Mouse (Mus musculus) neural tube, embryonic 11.5 days (tissue): ENCODE results near the gene Trim37. TPM values are rescaled to one million over a fixed set of nuclear protein-coding genes. Genes with fewer than 3 reads are reported as not detected.

Experiments used
- ATAC-seq: fragments of 200-750 bp; cut with Nextera tagmentation; 2 replicates; pipeline ENCODE4 v1.8.0; 2017; ENCODE audit warnings: moderate number of reproducible peaks, mild to moderate bottlenecking, moderate TSS enrichment, moderate library complexity; ENCODE audit not compliant: insufficient read depth, low FRiP score, low TSS enrichment
- DNase-seq: peaks from one replicate; pipeline ENCODE4 v3.0.0-alpha.2; 2015; ENCODE audit warnings: low spot score
- H3K27ac ChIP-seq: fragments of 300-500 bp; sonication (generic); 2 replicates; pipeline ENCODE4 v1.5.1; 2014; ENCODE audit warnings: low read depth, mild to moderate bottlenecking, low read length
- H3K27me3 ChIP-seq: fragments of 300-500 bp; sonication (generic); 2 replicates; pipeline ENCODE4 v1.6.1; 2014; ENCODE audit warnings: mild to moderate bottlenecking, low read length, mixed read lengths; ENCODE audit not compliant: control insufficient read depth, insufficient read depth
- H3K36me3 ChIP-seq: fragments of 300-500 bp; sonication (generic); 2 replicates; pipeline ENCODE4 v1.6.1; 2014; ENCODE audit warnings: mild to moderate bottlenecking, low read length, moderate library complexity, mixed read lengths; ENCODE audit not compliant: control insufficient read depth, insufficient read depth
- H3K4me1 ChIP-seq: fragments of 300-500 bp; sonication (generic); 2 replicates; pipeline ENCODE4 v1.6.1; 2014; ENCODE audit warnings: low read length, mixed read lengths; ENCODE audit not compliant: control insufficient read depth, insufficient read depth
- H3K4me2 ChIP-seq: fragments of 300-500 bp; sonication (generic); 2 replicates; pipeline ENCODE4 v1.6.1; 2014; ENCODE audit warnings: low read depth, mild to moderate bottlenecking, moderate library complexity
- H3K4me3 ChIP-seq: fragments of 300-500 bp; sonication (generic); 2 replicates; pipeline ENCODE4 v1.5.1; 2014; ENCODE audit warnings: low read depth, low read length
- H3K9ac ChIP-seq: fragments of 300-500 bp; sonication (generic); 2 replicates; pipeline ENCODE4 v1.6.1; 2014; ENCODE audit warnings: mild to moderate bottlenecking, low read length
- H3K9me3 ChIP-seq: fragments of 300-500 bp; sonication (generic); 2 replicates; pipeline ENCODE4 v1.6.1; 2016; ENCODE audit warnings: low read length; ENCODE audit not compliant: control insufficient read depth
- WGBS: fragments of 180-500 bp; shearing (Covaris S2); extraction: QIAGEN DNeasy Blood & Tissue Kit; methylation state at CpG from one replicate; pipeline ENCODE4 v1.1.7; 2014; 5-methylcytosine and 5-hydroxymethylcytosine counted together
- polyA plus RNA-seq: library from polyadenylated mRNA; unstranded; fragments of >200 nt; fragmentation: Nextera tagmentation; extraction: Ambion mirVana; gene quantifications from 2 replicates; pipeline ENCODE4 v1.2.1, GENCODE M21; 2014

Gene Trim37
- polyA plus RNA-seq, 1 experiment from 2014 or later, result 80.3 TPM

- ATAC-seq (no peak), DNase-seq (no peak)
- peaks cover 14% of the 10 kb centered on the region for H3K36me3 ChIP-seq
- no peaks in the 10 kb centered on the region for H3K27me3 ChIP-seq
- H3K4me3 ChIP-seq, result no peak overlapping the region
- no peak overlapping the region for H3K27ac ChIP-seq
- no peaks in the 10 kb centered on the region for H3K9me3 ChIP-seq
- H3K9ac ChIP-seq, result no peak overlapping the region
- H3K4me1 ChIP-seq, result no peaks in the 10 kb centered on the region
- no peak overlapping the region for H3K4me2 ChIP-seq
Observed at GRCm38 (mm10) chr11:87163751-87164150, 36.9 kb downstream of the Trim37 start.

- Histone ChIP-seq H3K9ac (no peak overlapping the region), H3K27me3 (no peaks in the 10 kb centered on the region), H3K9me3 (no peaks in the 10 kb centered on the region), H3K4me2 (no peak overlapping the region), H3K36me3 (peaks cover 5% of the 10 kb centered on the region), H3K4me1 (no peaks in the 10 kb centered on the region), H3K4me3 (no peak overlapping the region), H3K27ac (no peak overlapping the region)
- ATAC-seq (no peak), DNase-seq (no peak)
- WGBS, result 91% methylated on average over 5 of the region's 5 CpGs
Observed at GRCm38 (mm10) chr11:87173625-87174024, 46.7 kb downstream of the Trim37 start.

- Histone ChIP-seq H3K4me1 (no peaks in the 10 kb centered on the region), H3K9me3 (no peaks in the 10 kb centered on the region), H3K27me3 (no peaks in the 10 kb centered on the region), H3K36me3 (peaks cover 2% of the 10 kb centered on the region; the same call in 1 of the 2 replicates), H3K27ac (no peak overlapping the region), H3K9ac (no peak overlapping the region), H3K4me3 (no peak overlapping the region), H3K4me2 (no peak overlapping the region)
- WGBS, result 96% methylated on average over 4 of the region's 4 CpGs
- ATAC-seq, result no peak
- DNase-seq, result no peak
Observed at GRCm38 (mm10) chr11:87175031-87175430, 48.2 kb downstream of the Trim37 start.

- no peak overlapping the region for H3K4me3 ChIP-seq
- no peaks in the 10 kb centered on the region for H3K36me3 ChIP-seq
- H3K27me3 ChIP-seq, result no peaks in the 10 kb centered on the region
- H3K4me1 ChIP-seq, result no peaks in the 10 kb centered on the region
- no peak overlapping the region for H3K9ac ChIP-seq
- H3K27ac ChIP-seq, result no peak overlapping the region
- WGBS, result 89% methylated on average over 5 of the region's 5 CpGs
- no peak for ATAC-seq
- no peaks in the 10 kb centered on the region for H3K9me3 ChIP-seq
- no peak overlapping the region for H3K4me2 ChIP-seq
- no peak for DNase-seq
Observed at GRCm38 (mm10) chr11:87212313-87212712, 85.4 kb downstream of the Trim37 start.

- Histone ChIP-seq H3K27ac (no peak overlapping the region), H3K27me3 (no peaks in the 10 kb centered on the region), H3K4me1 (no peaks in the 10 kb centered on the region), H3K9ac (no peak overlapping the region), H3K4me2 (no peak overlapping the region), H3K9me3 (no peaks in the 10 kb centered on the region), H3K4me3 (no peak overlapping the region), H3K36me3 (no peaks in the 10 kb centered on the region)
- no peak for ATAC-seq
- no peak for DNase-seq
- 90% methylated on average over 3 of the region's 3 CpGs for WGBS
Observed at GRCm38 (mm10) chr11:87222686-87223085, 95.8 kb downstream of the Trim37 start.

- WGBS, result 87% methylated on average over 5 of the region's 5 CpGs
- no peak for ATAC-seq
Observed at GRCm38 (mm10) chr11:87227056-87227455, 100.2 kb downstream of the Trim37 start.

GRCm38 (mm10) chr11:87233377-87233776, 106.5 kb downstream of the Trim37 start:
- 90% methylated on average over 5 of the region's 5 CpGs for WGBS
- H3K4me1 ChIP-seq, result no peaks in the 10 kb centered on the region
- H3K4me2 ChIP-seq, result no peak overlapping the region
- H3K9me3 ChIP-seq, result no peaks in the 10 kb centered on the region
- no peak overlapping the region for H3K9ac ChIP-seq
- H3K27me3 ChIP-seq, result no peaks in the 10 kb centered on the region
- no peak for DNase-seq
- no peak overlapping the region for H3K4me3 ChIP-seq
- H3K27ac ChIP-seq, result no peak overlapping the region
- ATAC-seq, result no peak
- H3K36me3 ChIP-seq, result no peaks in the 10 kb centered on the region

More at GRCm38 (mm10) chr11:87227056-87227455, 100.2 kb downstream of the Trim37 start:
- Histone ChIP-seq H3K9me3 (no peaks in the 10 kb centered on the region), H3K27ac (no peak overlapping the region), H3K36me3 (no peaks in the 10 kb centered on the region), H3K4me1 (no peaks in the 10 kb centered on the region), H3K27me3 (no peaks in the 10 kb centered on the region), H3K4me2 (no peak overlapping the region), H3K9ac (no peak overlapping the region), H3K4me3 (no peak overlapping the region)
- no peak for DNase-seq

- ATAC-seq (no peak), DNase-seq (no peak)
- no peak overlapping the region for H3K4me3 ChIP-seq
- H3K4me2 ChIP-seq, result no peak overlapping the region
- H3K9ac ChIP-seq, result no peak overlapping the region
- no peaks in the 10 kb centered on the region for H3K27me3 ChIP-seq
- 91% methylated on average over 12 of the region's 12 CpGs for WGBS
- no peaks in the 10 kb centered on the region for H3K4me1 ChIP-seq
- no peaks in the 10 kb centered on the region for H3K36me3 ChIP-seq
- H3K9me3 ChIP-seq, result no peaks in the 10 kb centered on the region
- no peak overlapping the region for H3K27ac ChIP-seq
Observed at GRCm38 (mm10) chr11:87234743-87235485, 108.0 kb downstream of the Trim37 start.

- H3K4me2 ChIP-seq, result no peak overlapping the region
- no peak overlapping the region for H3K4me3 ChIP-seq
- H3K27ac ChIP-seq, result no peak overlapping the region
- DNase-seq, result no peak
- no peak for ATAC-seq
- H3K9me3 ChIP-seq, result no peaks in the 10 kb centered on the region
- H3K36me3 ChIP-seq, result no peaks in the 10 kb centered on the region
- WGBS, result 82% methylated on average over 5 of the region's 5 CpGs
- H3K27me3 ChIP-seq, result no peaks in the 10 kb centered on the region
- H3K4me1 ChIP-seq, result no peaks in the 10 kb centered on the region
- H3K9ac ChIP-seq, result no peak overlapping the region
Observed at GRCm38 (mm10) chr11:87235486-87235872, 108.6 kb downstream of the Trim37 start.
